Mouse (Mus musculus) layer of hippocampus, postnatal 25 days (tissue): Measurements from ENCODE around the gene Gpr18. TPM values are rescaled to one million over a fixed set of nuclear protein-coding genes. Genes with fewer than 3 reads are reported as not detected.
A peak's percentile ranks its signal among the peaks of the same experiment; 100 is the strongest.

ENCODE experiments used
- DNase-seq, 2 experiments: peaks; one replicate each; pipeline ENCODE4 v3.0.0; 2022; ENCODE audit warnings: mixed read lengths in 2 of 2, low spot score in 1 of 2; ENCODE audit errors: extremely low spot score in 1 of 2
- total RNA-seq, 2 experiments: library from RNA; stranded (reverse); gene quantifications; 2 replicates each; pipeline ENCODE4 v1.2.3; 2021

The Gpr18 gene
- total RNA-seq, 2 experiments from 2014 or later: not detected

DNA sequence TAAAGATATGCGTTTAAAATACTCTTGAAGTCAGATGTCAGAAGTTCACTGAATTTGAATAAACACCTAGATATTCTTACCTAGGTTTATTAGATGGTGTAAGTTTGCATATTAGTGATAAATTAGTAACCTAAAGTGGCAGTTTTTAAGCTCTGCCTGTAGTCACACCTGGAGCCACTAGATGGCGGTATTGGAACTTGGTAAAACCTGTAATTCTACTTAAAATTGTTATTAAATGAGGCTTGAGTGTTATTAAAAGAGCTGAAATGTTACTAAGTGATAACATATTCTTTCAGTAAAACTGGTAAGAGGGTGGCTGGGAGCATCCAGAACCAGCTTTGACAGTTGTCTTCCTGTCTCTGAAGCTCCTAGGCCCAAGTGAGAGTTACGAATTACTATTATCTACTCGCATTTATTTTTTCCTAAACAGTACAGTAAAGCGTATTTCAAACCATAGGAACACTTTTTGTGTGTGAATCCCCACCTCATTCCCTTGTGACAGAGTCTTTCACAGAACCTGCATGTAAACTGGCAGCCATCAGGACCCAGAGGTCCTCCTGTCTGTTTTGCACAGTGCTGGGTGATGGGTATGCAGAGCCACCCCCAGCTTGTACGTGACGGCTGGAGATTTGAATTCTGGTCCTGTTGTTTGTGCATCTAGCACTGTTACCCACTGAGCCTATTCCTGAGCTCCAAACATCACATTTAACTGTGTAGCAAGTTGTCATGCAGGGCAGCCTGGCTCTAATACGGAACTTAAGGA, 13.0 kb upstream of the Gpr18 start:
- peak in 1 of 2 experiments; percentile 66 for DNase-seq

DNA sequence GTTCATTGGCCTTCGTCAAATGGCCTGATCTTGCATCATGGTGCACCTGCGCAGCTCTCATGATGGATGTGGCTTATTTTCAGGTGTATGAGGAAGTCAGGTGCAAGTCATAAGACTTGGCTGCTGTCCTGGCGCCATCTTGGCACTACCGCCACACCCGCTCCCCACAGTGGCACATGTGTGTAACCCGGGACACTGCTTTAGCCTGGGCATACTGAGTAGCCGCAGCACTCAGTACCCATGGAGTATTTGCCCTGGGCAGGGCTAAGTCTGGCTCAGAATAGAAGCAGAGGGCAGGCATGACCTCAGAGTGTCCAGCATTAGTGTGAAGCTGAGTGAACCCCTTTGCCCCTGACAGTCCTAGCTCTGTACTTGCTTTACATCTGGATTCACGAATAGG, 11.9 kb upstream of the Gpr18 start:
- DNase-seq: no peak

- no peak for DNase-seq
Measured at GRCm38 (mm10) chr14:121926901-121927300, 11.3 kb upstream of the Gpr18 start.

- no peak for DNase-seq
Measured at GRCm38 (mm10) chr14:121924876-121925275, 9.3 kb upstream of the Gpr18 start.

- DNase-seq: no peak
Measured at GRCm38 (mm10) chr14:121922731-121923130, 7.2 kb upstream of the Gpr18 start.

GRCm38 (mm10) chr14:121922016-121922415, 6.4 kb upstream of the Gpr18 start:
- DNase-seq: no peak

DNA sequence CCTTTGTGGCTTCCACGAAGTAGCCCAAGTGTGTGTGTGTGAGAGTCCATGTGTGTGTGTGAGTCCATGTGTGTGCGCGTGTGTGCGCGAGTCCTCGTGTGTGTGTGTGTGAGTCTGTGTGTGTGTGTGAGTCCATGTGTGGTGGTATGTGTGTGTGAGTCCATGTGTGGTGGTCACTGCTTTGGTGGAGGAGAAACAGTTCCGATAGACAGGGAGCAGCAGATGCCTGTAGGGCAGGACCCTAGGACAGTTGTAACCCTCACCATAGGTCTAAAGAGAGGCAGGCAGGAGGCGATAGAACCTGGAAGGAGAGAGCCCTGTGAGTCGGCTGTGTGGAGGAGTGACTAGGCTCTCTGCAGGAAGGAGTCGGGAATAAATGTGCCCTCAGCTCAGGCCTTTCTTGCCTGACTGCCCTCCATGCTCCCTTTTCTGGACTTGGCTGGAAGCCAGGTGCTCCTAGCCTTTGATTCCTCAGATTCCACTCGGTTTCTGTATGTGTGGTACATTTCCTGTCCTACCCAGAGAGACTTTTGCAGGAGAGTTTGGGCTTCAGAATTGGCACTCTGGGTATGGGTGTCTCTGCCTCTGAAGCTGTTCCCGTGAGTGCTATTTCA, 5.0 kb upstream of the Gpr18 start:
- DNase-seq: no peak

DNA sequence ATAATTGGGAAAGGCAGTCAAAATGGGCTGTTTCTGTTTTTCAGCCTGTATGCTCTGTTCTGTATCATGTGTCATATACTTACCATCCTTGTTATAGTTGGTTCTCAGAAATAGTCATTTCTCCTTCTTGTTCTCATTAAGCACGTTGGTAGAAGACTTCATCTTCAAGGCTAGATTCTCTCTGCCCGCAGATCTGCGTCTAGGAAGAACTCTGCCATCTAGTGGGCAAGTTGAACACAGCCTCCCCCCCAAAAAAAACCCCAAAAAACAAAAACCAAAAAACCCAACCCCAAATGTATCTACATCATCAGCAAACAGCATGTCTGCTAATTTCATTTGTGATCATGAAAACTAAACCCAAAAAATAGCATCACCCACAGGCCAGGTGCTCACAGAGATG, 4.2 kb upstream of the Gpr18 start:
- DNase-seq: no peak

DNA sequence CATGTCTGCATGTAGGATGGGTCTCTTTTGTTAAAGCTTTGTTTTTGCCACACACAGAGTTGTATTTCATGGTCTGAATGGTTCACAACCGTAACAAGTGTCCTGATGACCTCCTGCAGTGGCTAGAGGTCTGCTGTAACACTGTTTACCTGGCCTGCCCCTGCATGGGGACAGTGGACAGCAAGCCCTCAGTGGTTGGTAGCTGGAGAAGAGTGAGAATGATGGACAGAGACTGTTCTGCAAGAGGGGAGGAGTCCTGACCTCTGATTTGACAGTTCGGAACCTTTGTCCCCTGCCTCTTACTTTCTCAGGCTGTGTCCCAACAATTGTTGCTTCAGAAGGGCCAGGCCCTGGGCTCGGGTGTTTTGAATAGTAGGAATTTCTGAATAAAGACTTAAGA, 2.7 kb upstream of the Gpr18 start:
- no peak for DNase-seq

DNA sequence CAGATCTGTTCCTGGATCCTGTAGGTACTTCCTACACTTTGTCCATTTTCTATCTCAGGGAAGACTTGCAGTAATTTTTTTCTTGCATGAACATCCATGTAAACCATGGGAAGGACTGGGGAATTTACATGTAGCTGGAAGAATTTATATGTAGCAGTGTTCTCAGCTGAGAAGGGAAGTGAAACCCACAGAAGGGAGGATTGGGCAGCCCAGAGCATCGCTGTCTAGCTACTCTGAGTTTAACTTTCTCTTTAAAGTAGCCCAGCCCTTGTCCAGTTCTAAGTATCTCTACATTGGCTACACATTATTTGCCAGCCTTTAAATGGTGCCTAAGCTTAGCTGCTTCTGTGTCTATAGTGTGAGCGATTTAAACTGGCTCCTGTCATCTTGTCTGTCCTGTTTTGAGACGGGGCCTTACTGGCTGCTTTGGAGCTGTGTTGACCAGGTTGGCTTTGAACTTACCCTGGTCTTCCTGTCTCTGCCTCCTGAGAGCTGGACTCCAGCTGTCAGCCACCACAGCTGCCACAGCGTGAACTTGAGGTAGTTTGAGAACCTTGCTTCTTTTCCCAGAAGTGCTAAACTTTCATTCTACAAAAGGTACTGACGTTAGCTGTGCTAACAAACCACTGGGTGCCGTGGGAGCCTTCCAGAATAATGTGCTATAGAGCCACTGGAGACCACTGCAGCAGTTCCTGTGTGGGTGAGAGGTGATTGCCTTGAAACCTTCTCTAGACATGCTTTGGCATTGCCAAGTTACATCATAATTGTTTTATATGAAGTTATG, 922 bp upstream of the Gpr18 start:
- no peak for DNase-seq

GRCm38 (mm10) chr14:121915143-121915542, 438 bp downstream of the Gpr18 start:
- no peak for DNase-seq

GRCm38 (mm10) chr14:121912501-121912900, 3.1 kb downstream of the Gpr18 start:
- no peak for DNase-seq

GRCm38 (mm10) chr14:121909868-121910267, 5.7 kb downstream of the Gpr18 start:
- DNase-seq: no peak

GRCm38 (mm10) chr14:121906992-121907681, 8.4 kb downstream of the Gpr18 start:
- DNase-seq: no peak

GRCm38 (mm10) chr14:121906341-121906991, 9.1 kb downstream of the Gpr18 start:
- no peak for DNase-seq

GRCm38 (mm10) chr14:121904754-121905153, 10.8 kb downstream of the Gpr18 start:
- no peak for DNase-seq

DNA sequence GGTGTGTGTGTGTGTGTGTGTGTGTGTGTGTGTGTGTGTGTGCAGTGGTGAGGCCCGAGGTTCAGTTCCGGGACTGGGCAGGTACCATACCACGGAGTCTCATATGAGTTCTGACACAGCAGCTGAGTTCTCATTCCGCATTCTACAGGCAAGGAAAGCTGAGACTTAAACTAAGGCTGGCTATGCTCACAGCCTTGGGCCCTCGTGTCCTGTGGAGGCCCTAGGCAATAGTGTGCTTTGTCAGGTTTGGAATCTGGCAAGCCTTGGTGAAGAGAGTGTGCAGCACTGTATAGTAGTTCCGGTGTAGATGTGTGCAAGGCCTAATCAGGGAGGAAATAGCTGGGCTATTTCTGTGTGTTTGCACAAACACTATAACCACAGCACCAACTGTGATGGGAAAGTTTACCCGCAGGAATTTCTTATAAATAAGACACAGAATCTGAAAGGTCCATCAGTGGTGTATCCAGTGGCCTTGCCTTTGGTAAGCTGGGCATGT, 12.2 kb downstream of the Gpr18 start:
- no peak for DNase-seq

DNA sequence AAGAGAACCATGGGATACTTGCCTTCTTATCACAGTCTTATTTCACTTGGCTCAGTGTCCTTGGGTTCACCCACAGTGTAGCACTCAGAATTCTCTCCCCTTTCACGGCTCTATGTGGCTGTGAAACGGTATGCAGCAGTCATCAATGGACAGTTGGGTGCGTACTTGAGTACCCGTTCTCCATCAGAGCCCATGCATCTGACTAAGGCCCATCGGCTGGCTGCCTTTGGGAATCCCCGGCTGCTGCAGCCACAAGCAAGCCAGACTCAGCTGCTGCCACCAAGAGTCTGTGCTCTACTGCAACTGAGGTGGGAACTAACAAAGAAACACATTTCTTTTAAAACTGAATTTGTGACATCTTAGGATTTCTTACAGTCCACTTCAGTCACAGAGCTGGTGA, 14.1 kb downstream of the Gpr18 start:
- no peak for DNase-seq

GRCm38 (mm10) chr14:121899071-121899470, 16.5 kb downstream of the Gpr18 start:
- no peak for DNase-seq

DNA sequence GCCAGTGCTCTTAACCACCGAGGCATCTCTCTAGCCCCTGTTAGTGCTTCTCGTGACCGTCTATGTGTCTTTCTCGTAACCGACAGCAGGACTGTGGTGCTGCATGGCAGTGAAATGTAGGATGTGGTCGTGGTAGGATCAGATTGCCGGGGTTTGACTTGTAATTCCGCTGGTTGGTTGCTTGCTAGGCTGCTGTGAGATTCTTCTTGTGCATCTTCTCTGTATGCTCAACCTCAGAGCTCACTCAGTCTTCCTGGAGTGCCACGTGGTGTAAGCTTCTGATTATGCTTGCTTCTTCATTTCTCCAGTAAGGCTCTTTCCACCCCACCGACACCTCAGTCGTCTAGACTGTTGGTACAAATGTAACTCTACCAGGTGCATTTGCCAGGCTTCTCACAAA, 17.1 kb downstream of the Gpr18 start:
- DNase-seq: no peak
